Mouse (Mus musculus) heart, embryonic 12.5 days (tissue): ENCODE results near the gene Glyctk. TPM values are rescaled to one million over a fixed set of nuclear protein-coding genes. Genes with fewer than 3 reads are reported as not detected.
A peak's percentile ranks its signal among the peaks of the same experiment; 100 is the strongest.

Source experiments
- ATAC-seq: fragments of 200-750 bp; cut with Nextera tagmentation; 2 replicates; pipeline ENCODE4 v1.8.0; 2017; ENCODE audit warnings: moderate TSS enrichment, moderate library complexity; ENCODE audit not compliant: insufficient number of reproducible peaks, low FRiP score
- H3K27ac ChIP-seq: fragments of 300-500 bp; sonication (generic); 2 replicates; pipeline ENCODE4 v1.5.1; 2016; ENCODE audit warnings: mild to moderate bottlenecking, moderate library complexity; ENCODE audit not compliant: poor library complexity, severe bottlenecking
- H3K27me3 ChIP-seq: fragments of 300-500 bp; sonication (generic); replicated peaks from 2 replicates; pipeline ENCODE4 v1.6.1; 2016; ENCODE audit warnings: mild to moderate bottlenecking, moderate library complexity
- H3K36me3 ChIP-seq: fragments of 300-500 bp; sonication (generic); 2 replicates; pipeline ENCODE4 v1.6.1; 2016; ENCODE audit warnings: mild to moderate bottlenecking, moderate library complexity
- H3K4me1 ChIP-seq: fragments of 300-500 bp; sonication (generic); replicated peaks from 2 replicates; pipeline ENCODE4 v1.6.1; 2016; ENCODE audit warnings: mild to moderate bottlenecking
- H3K4me2 ChIP-seq: fragments of 300-500 bp; sonication (generic); 2 replicates; pipeline ENCODE4 v1.6.1; 2016; ENCODE audit warnings: mild to moderate bottlenecking, moderate library complexity
- H3K4me3 ChIP-seq: fragments of 300-500 bp; sonication (generic); 2 replicates; pipeline ENCODE4 v1.5.1; 2016; ENCODE audit warnings: mild to moderate bottlenecking
- H3K9ac ChIP-seq: fragments of 300-500 bp; sonication (generic); 2 replicates; pipeline ENCODE4 v1.6.1; 2016; ENCODE audit warnings: mild to moderate bottlenecking, moderate library complexity
- H3K9me3 ChIP-seq: fragments of 300-500 bp; sonication (generic); replicated peaks from 2 replicates; pipeline ENCODE4 v1.6.1; 2016; ENCODE audit warnings: mild to moderate bottlenecking, moderate library complexity
- WGBS: fragments of 180-500 bp; shearing (Covaris S2); methylation state at CpG from one replicate; pipeline ENCODE4 v1.1.7; 2016; 5-methylcytosine and 5-hydroxymethylcytosine counted together
- polyA plus RNA-seq: library from polyadenylated mRNA; unstranded; fragments of >200 nt; fragmentation: Nextera tagmentation; extraction: Ambion mirVana; gene quantifications from 2 replicates; pipeline ENCODE4 v1.2.1, GENCODE M21; 2016

Glyctk gene
- polyA plus RNA-seq, 1 experiment from 2014 or later = 1.1 TPM

DNA sequence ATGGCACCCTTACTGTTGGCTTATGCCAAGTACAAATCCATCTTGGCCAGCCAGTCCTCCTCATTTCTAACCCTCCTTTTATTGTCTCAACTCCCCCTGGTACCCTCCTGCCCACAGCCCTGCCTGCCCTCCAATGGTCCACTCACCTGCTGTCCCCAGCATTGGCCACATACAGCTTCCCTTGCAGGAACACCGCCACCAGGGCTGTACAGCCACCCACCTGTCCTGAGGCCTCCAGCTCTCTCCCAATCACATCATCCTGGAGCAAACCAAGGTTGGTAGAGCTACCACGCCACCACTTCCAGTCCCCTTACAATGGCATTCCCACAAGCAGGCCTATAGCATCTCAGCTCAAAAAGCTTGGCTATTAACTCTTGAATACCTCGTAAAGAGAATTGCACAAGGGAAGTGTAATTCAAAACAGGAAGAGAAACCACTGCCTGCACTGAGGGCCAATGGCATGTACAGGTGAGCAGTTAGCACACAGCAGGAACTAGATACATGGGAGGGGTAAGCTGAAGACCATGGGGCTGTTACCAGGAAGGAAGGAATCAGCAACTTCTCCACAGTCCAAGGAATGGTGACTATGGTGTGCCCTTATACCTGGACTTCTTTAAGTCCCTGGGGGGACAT, 39.3 kb upstream of the Glyctk start:
- Histone ChIP-seq H3K9me3 (no peaks in the 10 kb centered on the region), H3K4me1 (peaks cover 22% of the 10 kb centered on the region), H3K36me3 (peaks cover 42% of the 10 kb centered on the region), H3K4me2 (no peak overlapping the region), H3K27ac (no peak overlapping the region), H3K27me3 (no peaks in the 10 kb centered on the region), H3K4me3 (no peak overlapping the region), H3K9ac (no peak overlapping the region)
- WGBS = 91% methylated on average over 3 of the region's 3 CpGs
- ATAC-seq = no peak

DNA sequence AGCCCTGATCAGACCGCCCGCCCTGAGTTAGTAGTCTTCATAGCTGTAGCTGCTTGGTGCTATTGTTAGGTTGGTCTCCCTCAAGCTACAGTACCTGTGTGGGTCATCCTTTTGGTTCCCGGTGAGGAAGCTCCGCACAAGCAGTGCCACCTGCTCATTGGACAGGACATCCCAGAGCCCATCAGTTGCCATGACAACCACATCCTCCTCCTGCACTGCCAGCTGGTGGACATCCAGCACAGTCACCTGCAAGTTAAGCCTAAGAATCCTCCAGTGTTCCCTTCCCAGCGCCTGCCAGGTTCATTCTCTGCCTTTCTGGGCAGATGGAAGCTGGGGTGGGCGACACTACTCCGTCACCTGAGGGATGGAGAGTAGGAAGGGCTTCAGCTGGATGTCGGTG, 37.8 kb upstream of the Glyctk start:
- Histone ChIP-seq H3K27me3 (no peaks in the 10 kb centered on the region), H3K4me1 (peaks cover 21% of the 10 kb centered on the region), H3K27ac (no peak overlapping the region), H3K9me3 (no peaks in the 10 kb centered on the region), H3K36me3 (peaks cover 56% of the 10 kb centered on the region), H3K4me3 (no peak overlapping the region), H3K4me2 (no peak overlapping the region), H3K9ac (no peak overlapping the region)
- no peak for ATAC-seq
- WGBS = 88% methylated on average over 8 of the region's 8 CpGs

DNA sequence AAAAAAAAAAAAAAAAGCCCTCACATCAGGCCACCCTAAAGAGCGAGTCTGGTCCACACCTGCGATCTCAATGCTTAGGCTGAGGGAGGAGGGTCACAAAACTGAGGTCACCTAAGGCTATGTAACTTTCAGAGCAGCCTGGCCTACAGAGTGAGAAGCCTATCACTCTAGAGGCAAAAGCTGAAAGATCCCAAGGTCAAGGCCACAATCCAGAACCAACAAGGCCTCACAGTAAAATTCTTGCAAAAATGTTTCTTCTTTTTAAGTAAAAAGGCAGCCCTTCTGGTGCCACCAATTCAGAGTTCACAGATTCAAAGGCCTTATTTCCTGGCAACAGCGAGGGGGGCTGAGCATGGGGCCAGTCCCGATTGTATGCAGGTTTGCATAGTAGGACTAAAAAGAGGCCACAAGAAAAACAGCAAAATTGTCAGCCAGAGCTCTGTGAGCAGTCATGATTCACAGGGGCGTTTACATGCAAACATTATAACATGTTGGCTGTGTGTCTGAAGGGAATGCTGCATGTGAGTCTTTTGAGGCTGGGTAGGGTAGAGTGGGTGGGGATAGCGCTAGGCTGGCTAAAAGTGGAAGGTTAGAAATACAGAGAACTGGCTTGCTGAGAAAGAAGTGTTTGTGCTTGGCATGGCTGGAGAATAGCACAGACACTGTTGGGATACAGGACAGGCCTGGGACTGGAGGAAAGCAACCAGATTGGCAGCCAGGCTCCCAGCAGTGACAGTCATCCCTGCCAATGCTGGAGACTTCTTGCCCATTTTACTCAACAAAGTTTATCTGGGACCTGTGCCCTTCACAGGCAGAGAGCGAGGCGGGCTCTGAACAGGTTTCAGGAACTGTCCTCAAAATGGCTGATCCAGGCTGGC, 36.2 kb upstream of the Glyctk start:
- H3K9me3 ChIP-seq = no peaks in the 10 kb centered on the region
- no peak overlapping the region; the same call in 1 of the 2 replicates for H3K27ac ChIP-seq
- H3K9ac ChIP-seq = 0 out of 2 replicates have a peak overlapping the region, but pooled peaks have one; percentile 22
- peaks cover 11% of the 10 kb centered on the region for H3K4me1 ChIP-seq
- peaks cover 71% of the 10 kb centered on the region for H3K36me3 ChIP-seq
- no peaks in the 10 kb centered on the region for H3K27me3 ChIP-seq
- ATAC-seq = no peak
- WGBS = 89% methylated on average over 8 of the region's 8 CpGs
- no peak overlapping the region for H3K4me3 ChIP-seq
- H3K4me2 ChIP-seq = no peak overlapping the region

DNA sequence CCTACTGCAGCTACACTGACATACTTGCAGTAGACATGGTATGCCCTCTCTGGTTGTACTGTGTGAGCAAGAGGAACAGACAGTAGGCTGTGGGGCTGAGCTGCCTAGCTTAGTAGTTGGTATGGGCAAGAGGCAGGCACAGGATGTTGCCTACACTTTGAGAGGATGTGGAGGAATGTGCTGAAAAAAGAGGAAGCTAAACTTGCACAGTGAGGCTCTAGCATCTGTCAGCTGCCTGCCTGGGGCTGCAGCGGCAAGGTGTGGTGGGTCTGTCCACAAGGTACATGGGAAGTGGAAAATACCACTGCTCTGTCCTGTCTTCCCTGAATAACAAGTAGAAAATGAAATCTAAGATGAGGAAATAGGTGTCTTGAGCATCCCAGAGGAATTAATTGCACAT, 35.1 kb upstream of the Glyctk start:
- H3K36me3 ChIP-seq = peaks cover 82% of the 10 kb centered on the region
- WGBS = 88% methylated on average over 1 of the region's 1 CpGs

DNA sequence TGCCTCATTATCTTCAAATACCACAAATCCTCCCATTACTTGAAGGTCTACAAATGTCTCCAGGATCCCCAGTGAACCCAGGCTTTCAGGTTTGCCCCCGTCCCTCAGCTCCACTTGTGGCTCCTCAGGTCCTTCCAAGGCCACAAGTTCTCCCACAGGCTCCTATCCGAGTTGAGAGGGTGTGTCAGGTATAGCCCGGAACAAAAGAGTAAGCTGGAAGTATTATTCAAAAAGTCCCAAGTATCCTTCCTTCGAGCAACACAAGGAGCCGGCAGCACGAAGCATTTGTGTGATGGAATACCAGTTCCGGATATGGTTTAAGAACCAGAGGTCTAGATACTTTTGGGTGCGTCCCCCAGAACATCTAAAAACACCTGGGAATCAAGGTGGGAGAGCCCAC, 34.1 kb upstream of the Glyctk start:
- peaks cover 88% of the 10 kb centered on the region for H3K36me3 ChIP-seq

More for the DNA sequence above, 35.1 kb upstream of the Glyctk start:
- H3K9me3 ChIP-seq = no peaks in the 10 kb centered on the region
- peaks cover 4% of the 10 kb centered on the region for H3K4me1 ChIP-seq
- H3K9ac ChIP-seq = no peak overlapping the region
- H3K4me3 ChIP-seq = no peak overlapping the region
- ATAC-seq = no peak
- no peaks in the 10 kb centered on the region for H3K27me3 ChIP-seq
- H3K27ac ChIP-seq = no peak overlapping the region
- H3K4me2 ChIP-seq = no peak overlapping the region

DNA sequence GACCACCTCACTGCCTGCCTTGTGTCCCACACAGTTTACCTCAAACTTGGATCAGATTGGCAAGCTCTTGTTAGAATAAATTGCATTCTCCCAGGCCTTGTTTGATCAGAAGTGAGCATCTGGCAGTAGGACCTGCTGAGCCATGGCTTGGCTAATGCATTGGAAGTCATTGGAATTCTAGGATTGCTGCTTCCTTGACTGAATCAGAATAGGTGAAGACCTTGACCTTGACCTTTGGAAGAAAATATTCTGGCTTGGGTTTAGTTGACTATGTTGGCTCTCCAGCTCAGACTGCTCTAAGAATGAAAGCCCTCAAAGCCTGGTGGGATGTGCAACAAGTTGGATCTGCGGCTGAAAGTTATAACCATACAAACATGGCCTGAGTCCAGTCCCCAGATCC, 33.4 kb upstream of the Glyctk start:
- Histone ChIP-seq H3K36me3 (peaks cover 88% of the 10 kb centered on the region), H3K4me1 (no peaks in the 10 kb centered on the region), H3K27ac (no peak overlapping the region), H3K27me3 (no peaks in the 10 kb centered on the region), H3K4me2 (no peak overlapping the region), H3K9me3 (no peaks in the 10 kb centered on the region), H3K9ac (no peak overlapping the region), H3K4me3 (no peak overlapping the region)
- 91% methylated on average over 1 of the region's 1 CpGs for WGBS
- ATAC-seq = no peak

More for the DNA sequence above, 34.1 kb upstream of the Glyctk start:
- Histone ChIP-seq H3K27ac (no peak overlapping the region), H3K4me3 (no peak overlapping the region), H3K27me3 (no peaks in the 10 kb centered on the region), H3K9me3 (no peaks in the 10 kb centered on the region), H3K4me2 (no peak overlapping the region), H3K4me1 (no peaks in the 10 kb centered on the region), H3K9ac (no peak overlapping the region)
- 91% methylated on average over 8 of the region's 8 CpGs for WGBS
- ATAC-seq = no peak

DNA sequence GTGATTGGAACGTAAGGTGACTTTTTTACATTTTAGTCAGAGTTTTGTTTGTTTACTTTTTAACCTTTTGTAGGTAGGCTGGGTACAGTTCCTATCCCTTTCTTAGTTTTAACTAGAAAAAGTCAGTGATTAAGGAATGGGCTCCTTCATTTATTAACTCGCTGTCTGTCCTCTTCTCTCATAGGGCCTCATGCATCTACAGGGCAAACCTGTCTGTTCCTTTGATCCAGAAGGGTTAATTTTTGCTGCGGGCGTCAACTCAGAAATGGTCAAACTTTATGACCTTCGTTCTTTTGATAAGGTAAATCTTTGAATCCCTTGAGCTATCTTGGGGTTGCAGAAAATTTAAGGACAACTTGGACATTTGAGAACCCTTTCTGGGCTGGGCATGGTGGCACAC, 26.1 kb upstream of the Glyctk start:
- Histone ChIP-seq H3K9ac (no peak overlapping the region), H3K4me2 (no peak overlapping the region), H3K27me3 (no peaks in the 10 kb centered on the region), H3K4me1 (no peaks in the 10 kb centered on the region), H3K4me3 (no peak overlapping the region), H3K27ac (no peak overlapping the region), H3K36me3 (peaks cover 90% of the 10 kb centered on the region), H3K9me3 (no peaks in the 10 kb centered on the region)
- 88% methylated on average over 5 of the region's 5 CpGs for WGBS
- no peak for ATAC-seq

DNA sequence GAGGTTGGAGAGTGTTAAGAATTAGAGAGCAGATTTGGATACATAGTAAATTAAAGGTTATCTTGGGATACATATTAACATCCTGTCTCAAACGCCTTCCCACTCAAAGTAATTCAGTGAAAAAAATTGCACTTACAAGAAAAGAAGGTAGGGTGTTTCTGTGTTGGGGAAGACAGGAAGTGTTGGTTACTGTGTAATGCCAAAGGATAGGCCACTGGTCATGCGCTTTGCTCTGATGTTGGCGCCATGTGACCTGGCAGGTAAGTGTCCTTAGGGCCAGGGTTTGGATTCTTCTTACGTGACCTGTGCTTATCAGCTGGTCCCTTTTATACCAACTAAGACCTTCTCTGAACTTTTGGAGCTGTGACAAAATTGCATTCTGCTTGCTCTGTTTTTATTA, 24.2 kb upstream of the Glyctk start:
- WGBS = 90% methylated on average over 4 of the region's 4 CpGs
- Histone ChIP-seq H3K9me3 (no peaks in the 10 kb centered on the region), H3K36me3 (peaks cover 89% of the 10 kb centered on the region), H3K4me1 (peaks cover 2% of the 10 kb centered on the region; the same call in 1 of the 2 replicates), H3K27me3 (no peaks in the 10 kb centered on the region), H3K27ac (no peak overlapping the region), H3K9ac (no peak overlapping the region), H3K4me2 (no peak overlapping the region), H3K4me3 (no peak overlapping the region)
- ATAC-seq = no peak

DNA sequence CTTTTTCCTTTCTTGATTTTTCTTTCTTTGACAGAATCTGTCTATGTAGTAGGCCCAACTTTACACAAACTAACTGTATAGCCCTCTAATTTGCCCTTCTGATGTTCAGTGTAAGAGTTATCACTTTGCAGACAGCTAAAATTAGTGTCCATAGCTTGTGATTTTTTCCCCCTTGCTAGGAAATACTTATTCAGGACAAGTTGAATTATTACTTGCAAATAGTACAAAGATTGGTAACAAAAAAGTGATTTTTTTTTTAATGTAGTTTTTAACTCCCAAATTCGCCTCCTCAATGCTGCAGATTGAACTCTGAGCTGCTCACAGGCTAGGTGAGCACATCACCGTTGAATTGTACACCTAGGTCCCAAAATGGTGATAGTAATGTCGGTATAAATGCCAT, 22.0 kb upstream of the Glyctk start:
- H3K9me3 ChIP-seq = no peaks in the 10 kb centered on the region
- H3K4me2 ChIP-seq = no peak overlapping the region
- peaks cover 78% of the 10 kb centered on the region for H3K36me3 ChIP-seq
- H3K4me3 ChIP-seq = no peak overlapping the region
- 92% methylated on average over 3 of the region's 3 CpGs for WGBS
- no peak overlapping the region for H3K9ac ChIP-seq
- H3K27me3 ChIP-seq = no peaks in the 10 kb centered on the region
- H3K27ac ChIP-seq = no peak overlapping the region
- ATAC-seq = no peak
- peaks cover 10% of the 10 kb centered on the region for H3K4me1 ChIP-seq

DNA sequence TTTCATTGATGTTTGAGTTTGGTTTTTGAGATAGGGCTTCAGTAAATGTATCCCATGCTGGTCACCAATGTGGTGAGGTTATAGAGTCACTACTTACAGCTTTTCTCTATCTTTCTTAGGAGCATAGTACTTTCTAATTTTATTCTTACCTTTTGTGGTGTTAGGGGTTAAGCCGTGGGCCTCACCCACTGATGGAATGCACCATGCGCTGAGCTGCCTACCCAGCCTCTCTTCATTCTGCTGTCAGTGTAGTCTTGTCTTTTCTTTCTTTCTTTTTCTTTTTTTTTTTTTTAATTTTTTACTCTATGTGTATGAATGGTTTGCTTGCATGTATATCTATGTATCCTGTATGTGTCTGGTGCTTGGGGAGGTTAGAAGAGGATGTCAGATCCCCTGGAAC, 21.5 kb upstream of the Glyctk start:
- Histone ChIP-seq H3K9ac (no peak overlapping the region), H3K4me1 (peaks cover 14% of the 10 kb centered on the region), H3K4me3 (no peak overlapping the region), H3K9me3 (no peaks in the 10 kb centered on the region), H3K4me2 (no peak overlapping the region), H3K27me3 (no peaks in the 10 kb centered on the region), H3K27ac (no peak overlapping the region), H3K36me3 (peaks cover 73% of the 10 kb centered on the region)
- ATAC-seq = no peak
- WGBS = 69% methylated on average over 2 of the region's 2 CpGs

DNA sequence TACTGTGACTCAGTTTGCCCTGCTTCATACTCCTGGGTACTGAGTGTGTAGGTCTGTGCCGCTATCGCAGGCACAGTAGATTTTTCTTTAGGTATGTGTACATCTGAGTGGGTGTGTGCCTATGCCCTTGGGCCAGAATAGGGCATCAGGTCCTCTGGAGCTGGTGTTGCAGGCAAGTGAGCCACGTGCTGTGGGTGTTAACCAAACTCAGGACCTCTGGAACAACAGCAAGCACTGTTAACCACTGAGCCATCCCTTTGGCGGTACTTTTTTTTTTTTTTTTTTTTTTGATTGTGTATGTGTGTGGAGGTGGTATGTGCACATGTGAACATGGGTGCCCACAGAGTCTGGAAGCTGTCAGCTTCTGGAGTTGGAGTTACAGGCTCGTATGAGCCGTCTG, 19.9 kb upstream of the Glyctk start:
- peaks cover 28% of the 10 kb centered on the region for H3K4me1 ChIP-seq
- no peaks in the 10 kb centered on the region for H3K9me3 ChIP-seq
- no peak overlapping the region for H3K9ac ChIP-seq
- 91% methylated on average over 6 of the region's 6 CpGs for WGBS
- no peaks in the 10 kb centered on the region for H3K27me3 ChIP-seq
- H3K36me3 ChIP-seq = peaks cover 56% of the 10 kb centered on the region
- H3K27ac ChIP-seq = no peak overlapping the region
- ATAC-seq = no peak
- no peak overlapping the region for H3K4me2 ChIP-seq
- H3K4me3 ChIP-seq = no peak overlapping the region
